Mouse (Mus musculus) neural tube, embryonic 11.5 days (tissue): ENCODE data around the gene P2ry14. TPM values are rescaled to one million over a fixed set of nuclear protein-coding genes. Genes with fewer than 3 reads are reported as not detected.
A peak's percentile ranks its signal among the peaks of the same experiment; 100 is the strongest.
"Not testable (repeated sequence)": the region's sequence is repeated elsewhere in the genome, so short reads cannot be mapped to it uniquely, and the experiment has no call there.

Experiments
- ATAC-seq: fragments of 200-750 bp; cut with Nextera tagmentation; 2 replicates; pipeline ENCODE4 v1.8.0; 2017; ENCODE audit warnings: moderate number of reproducible peaks, mild to moderate bottlenecking, moderate TSS enrichment, moderate library complexity; ENCODE audit not compliant: insufficient read depth, low FRiP score, low TSS enrichment
- DNase-seq: peaks from one replicate; pipeline ENCODE4 v3.0.0-alpha.2; 2015; ENCODE audit warnings: low spot score
- H3K27ac ChIP-seq: fragments of 300-500 bp; sonication (generic); 2 replicates; pipeline ENCODE4 v1.5.1; 2014; ENCODE audit warnings: low read depth, mild to moderate bottlenecking, low read length
- H3K27me3 ChIP-seq: fragments of 300-500 bp; sonication (generic); 2 replicates; pipeline ENCODE4 v1.6.1; 2014; ENCODE audit warnings: mild to moderate bottlenecking, low read length, mixed read lengths; ENCODE audit not compliant: control insufficient read depth, insufficient read depth
- H3K36me3 ChIP-seq: fragments of 300-500 bp; sonication (generic); 2 replicates; pipeline ENCODE4 v1.6.1; 2014; ENCODE audit warnings: mild to moderate bottlenecking, low read length, moderate library complexity, mixed read lengths; ENCODE audit not compliant: control insufficient read depth, insufficient read depth
- H3K4me1 ChIP-seq: fragments of 300-500 bp; sonication (generic); 2 replicates; pipeline ENCODE4 v1.6.1; 2014; ENCODE audit warnings: low read length, mixed read lengths; ENCODE audit not compliant: control insufficient read depth, insufficient read depth
- H3K4me2 ChIP-seq: fragments of 300-500 bp; sonication (generic); 2 replicates; pipeline ENCODE4 v1.6.1; 2014; ENCODE audit warnings: low read depth, mild to moderate bottlenecking, moderate library complexity
- H3K4me3 ChIP-seq: fragments of 300-500 bp; sonication (generic); 2 replicates; pipeline ENCODE4 v1.5.1; 2014; ENCODE audit warnings: low read depth, low read length
- H3K9ac ChIP-seq: fragments of 300-500 bp; sonication (generic); 2 replicates; pipeline ENCODE4 v1.6.1; 2014; ENCODE audit warnings: mild to moderate bottlenecking, low read length
- H3K9me3 ChIP-seq: fragments of 300-500 bp; sonication (generic); 2 replicates; pipeline ENCODE4 v1.6.1; 2016; ENCODE audit warnings: low read length; ENCODE audit not compliant: control insufficient read depth
- WGBS: fragments of 180-500 bp; shearing (Covaris S2); extraction: QIAGEN DNeasy Blood & Tissue Kit; methylation state at CpG from one replicate; pipeline ENCODE4 v1.1.7; 2014; 5-methylcytosine and 5-hydroxymethylcytosine counted together
- polyA plus RNA-seq: library from polyadenylated mRNA; unstranded; fragments of >200 nt; fragmentation: Nextera tagmentation; extraction: Ambion mirVana; gene quantifications from 2 replicates; pipeline ENCODE4 v1.2.1, GENCODE M21; 2014

The P2ry14 gene
- polyA plus RNA-seq, 1 experiment from 2014 or later = 1.9 TPM

DNA sequence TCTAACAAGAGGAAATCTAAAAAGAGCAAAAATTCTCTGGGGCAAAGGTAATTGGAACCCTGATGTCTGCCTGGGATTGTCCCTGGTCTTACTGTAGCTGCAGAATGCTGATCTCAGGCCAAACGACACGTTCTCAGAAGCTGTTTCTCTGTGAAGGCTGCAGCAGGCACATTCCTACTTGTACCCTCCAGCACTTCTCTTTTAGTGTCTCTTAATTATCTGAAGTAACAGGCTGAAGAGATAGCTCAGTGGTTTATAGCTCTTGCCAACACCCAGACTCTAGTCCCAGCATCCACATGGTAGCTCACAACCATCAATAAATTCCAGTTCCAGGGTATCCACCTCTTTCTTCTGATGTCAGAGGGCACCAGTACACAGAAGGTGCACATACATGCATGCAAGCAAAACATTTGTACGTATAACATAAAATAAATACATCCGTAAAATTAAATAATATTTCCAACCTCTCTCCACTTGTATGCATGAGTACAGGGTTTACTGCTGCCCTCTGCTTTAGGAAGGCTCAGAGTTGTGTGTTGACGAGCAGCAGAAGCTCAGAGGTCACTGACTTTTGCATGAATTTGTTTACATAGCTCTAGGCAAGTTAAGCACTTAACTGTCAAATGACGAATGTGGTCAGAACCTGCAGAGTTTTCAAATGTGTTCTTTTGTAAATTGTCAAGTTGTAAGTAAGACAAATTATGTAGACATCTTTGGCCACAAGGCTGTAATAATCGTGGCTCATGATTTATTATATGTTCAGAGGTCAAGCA, 27.4 kb downstream of the P2ry14 start:
- Histone ChIP-seq H3K27me3 (no peaks in the 10 kb centered on the region), H3K4me2 (no peak overlapping the region), H3K4me3 (no peak overlapping the region), H3K4me1 (no peaks in the 10 kb centered on the region), H3K27ac (no peak overlapping the region), H3K36me3 (no peaks in the 10 kb centered on the region), H3K9me3 (no peaks in the 10 kb centered on the region), H3K9ac (no peak overlapping the region)
- DNase-seq (no peak), ATAC-seq (no peak; the same call in 1 of the 2 replicates)
- 49% methylated on average over 7 of the region's 7 CpGs for WGBS

DNA sequence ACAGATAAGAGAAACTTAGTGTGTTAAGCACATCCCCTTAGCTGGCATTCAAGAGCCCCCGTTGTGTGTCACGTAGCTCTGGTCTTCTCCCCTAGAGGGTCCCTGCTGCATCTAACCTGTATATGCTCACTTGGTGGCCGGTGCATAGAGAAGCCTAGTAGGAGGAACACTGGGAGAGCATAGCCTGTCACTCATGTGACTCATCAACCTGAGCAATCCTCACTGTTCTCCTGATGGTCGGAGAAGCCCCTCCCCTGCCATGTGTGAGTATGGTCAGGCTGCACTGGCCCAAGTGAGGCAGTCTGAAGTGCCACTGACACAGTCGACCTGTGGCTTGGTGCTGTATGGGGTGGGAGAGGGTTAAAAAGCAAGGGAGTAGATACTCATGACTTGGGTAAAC, 28.4 kb downstream of the P2ry14 start:
- WGBS = 68% methylated on average over 5 of the region's 5 CpGs
- no peaks in the 10 kb centered on the region for H3K36me3 ChIP-seq
- ATAC-seq (no peak), DNase-seq (no peak)
- H3K9ac ChIP-seq = no peak overlapping the region
- no peak overlapping the region for H3K4me2 ChIP-seq
- no peaks in the 10 kb centered on the region for H3K27me3 ChIP-seq
- H3K9me3 ChIP-seq = no peaks in the 10 kb centered on the region
- no peaks in the 10 kb centered on the region for H3K4me1 ChIP-seq
- H3K4me3 ChIP-seq = no peak overlapping the region
- H3K27ac ChIP-seq = no peak overlapping the region

DNA sequence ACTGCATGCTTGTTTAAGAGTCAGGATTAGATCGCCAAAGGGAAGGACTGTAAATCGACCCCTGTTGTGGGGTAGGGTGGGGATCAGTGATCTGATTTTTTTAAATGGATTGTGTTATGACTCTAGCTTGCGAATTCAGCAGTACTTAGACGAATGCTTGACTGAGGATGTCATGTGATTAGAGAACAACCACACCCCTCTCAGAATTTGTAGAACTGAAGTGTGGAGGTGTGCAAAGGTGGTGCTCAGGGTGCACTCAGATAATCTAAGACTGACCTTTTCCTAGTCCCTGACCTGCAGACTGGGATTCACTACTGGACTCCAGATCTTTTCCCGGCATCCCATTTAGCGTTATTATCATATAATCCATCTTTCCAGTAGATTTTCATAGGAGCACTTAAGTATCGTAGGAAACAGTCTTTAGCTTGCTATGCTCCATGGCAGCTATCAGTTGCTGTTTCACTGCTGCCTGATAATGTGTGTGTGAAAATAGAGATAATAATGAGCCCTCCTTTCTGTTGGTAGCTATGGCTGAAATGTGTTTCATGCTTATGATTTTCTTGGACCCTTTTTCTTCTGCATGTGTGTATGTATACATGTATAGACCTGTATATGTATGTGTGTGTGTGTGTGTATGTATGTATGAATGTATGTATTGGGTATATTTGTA, 31.5 kb downstream of the P2ry14 start:
- 74% methylated on average over 7 of the region's 7 CpGs for WGBS
- Histone ChIP-seq H3K36me3 (no peaks in the 10 kb centered on the region), H3K4me1 (no peaks in the 10 kb centered on the region), H3K4me2 (no peak overlapping the region), H3K27me3 (no peaks in the 10 kb centered on the region), H3K9me3 (no peaks in the 10 kb centered on the region), H3K9ac (no peak overlapping the region), H3K27ac (no peak overlapping the region), H3K4me3 (no peak overlapping the region)
- DNase-seq (no peak), ATAC-seq (no peak)

DNA sequence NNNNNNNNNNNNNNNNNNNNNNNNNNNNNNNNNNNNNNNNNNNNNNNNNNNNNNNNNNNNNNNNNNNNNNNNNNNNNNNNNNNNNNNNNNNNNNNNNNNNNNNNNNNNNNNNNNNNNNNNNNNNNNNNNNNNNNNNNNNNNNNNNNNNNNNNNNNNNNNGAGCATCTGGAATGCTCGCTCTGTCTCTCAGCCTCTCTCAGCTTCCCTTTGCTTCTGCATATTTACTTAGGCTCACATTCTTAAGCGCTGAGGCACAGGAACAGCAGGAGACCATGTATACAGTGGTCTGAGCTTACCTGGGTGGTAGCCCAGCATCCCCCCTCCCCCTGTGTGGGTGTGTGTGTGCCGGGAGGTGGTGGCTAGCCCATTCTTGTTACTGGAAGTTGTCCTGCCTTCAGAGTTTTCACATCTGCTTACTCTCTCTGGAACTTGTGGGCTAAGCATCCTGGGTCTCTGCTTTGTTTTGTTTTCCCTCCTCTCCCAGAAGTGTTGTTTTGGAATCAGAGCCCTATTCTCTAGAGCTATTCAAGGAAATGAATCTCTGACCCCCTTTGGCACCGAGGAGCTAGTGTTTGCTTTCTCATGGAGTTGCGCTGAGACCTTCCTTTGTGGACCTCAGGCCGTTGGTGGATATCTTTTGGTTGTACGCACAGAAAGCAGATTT, 32.2 kb downstream of the P2ry14 start:
- peak; percentile 17 for DNase-seq
- Histone ChIP-seq H3K9me3 (no peaks in the 10 kb centered on the region), H3K27me3 (no peaks in the 10 kb centered on the region), H3K4me2 (no peak overlapping the region), H3K36me3 (no peaks in the 10 kb centered on the region), H3K4me3 (no peak overlapping the region), H3K27ac (no peak overlapping the region), H3K4me1 (no peaks in the 10 kb centered on the region), H3K9ac (no peak overlapping the region)
- no peak for ATAC-seq
- WGBS = 36% methylated on average over 7 of the region's 7 CpGs

DNA sequence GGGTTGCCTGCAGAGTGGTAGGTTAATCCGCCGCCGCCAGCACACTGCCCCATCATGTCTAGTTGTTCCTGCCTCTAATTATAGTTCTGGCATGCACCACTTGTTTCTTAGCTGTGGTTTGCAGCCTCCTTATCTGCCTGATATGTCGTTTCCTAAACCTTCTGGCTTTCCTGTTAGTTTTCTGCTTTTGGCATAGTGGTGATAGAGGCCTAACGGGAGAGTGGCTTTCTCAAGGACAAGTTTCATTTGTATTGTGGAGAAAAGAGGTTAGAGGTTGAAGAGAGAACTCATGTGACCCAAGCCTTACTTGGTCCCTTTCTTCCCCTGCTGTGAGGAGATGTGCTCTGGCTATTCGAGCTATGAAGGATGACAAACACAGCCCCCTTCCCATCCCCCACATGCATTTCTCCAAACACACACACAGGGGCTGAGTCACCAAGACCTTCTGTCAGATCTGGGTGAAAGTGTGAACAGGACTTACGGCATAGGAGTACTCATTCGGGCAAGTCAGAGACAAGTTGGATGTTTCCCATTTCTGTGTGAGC, 39.4 kb downstream of the P2ry14 start:
- ATAC-seq = no peak
- Histone ChIP-seq H3K27me3 (no peaks in the 10 kb centered on the region), H3K9me3 (no peaks in the 10 kb centered on the region), H3K9ac (no peak overlapping the region), H3K36me3 (no peaks in the 10 kb centered on the region), H3K4me2 (no peak overlapping the region), H3K27ac (no peak overlapping the region), H3K4me3 (no peak overlapping the region), H3K4me1 (no peaks in the 10 kb centered on the region)
- WGBS = 89% methylated on average over 8 of the region's 8 CpGs
- no peak for DNase-seq

DNA sequence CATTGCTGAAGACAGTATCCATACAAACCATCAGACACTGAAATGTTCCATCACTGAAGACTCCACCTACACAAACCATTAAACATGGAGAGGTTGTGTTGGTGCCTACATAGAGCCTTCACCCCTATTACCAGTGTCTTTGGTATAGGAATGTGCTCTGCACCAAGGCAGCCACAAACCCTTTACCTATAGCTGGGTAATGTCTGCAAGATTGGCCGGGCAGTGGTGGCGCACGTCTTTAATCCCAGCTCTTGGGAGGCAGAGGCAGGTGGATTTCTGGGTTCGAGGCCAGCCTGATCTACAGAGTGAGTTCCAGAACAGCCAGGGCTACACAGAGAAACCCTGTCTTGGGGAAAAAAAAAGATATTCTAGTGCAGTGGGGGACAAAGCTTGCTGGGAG, 40.1 kb downstream of the P2ry14 start:
- not testable (repeated sequence) for H3K4me1 ChIP-seq, H3K27ac ChIP-seq, H3K4me3 ChIP-seq, H3K36me3 ChIP-seq, H3K4me2 ChIP-seq, DNase-seq, ATAC-seq, H3K9me3 ChIP-seq, H3K27me3 ChIP-seq, H3K9ac ChIP-seq
- WGBS = 98% methylated on average over 4 of the region's 4 CpGs

DNA sequence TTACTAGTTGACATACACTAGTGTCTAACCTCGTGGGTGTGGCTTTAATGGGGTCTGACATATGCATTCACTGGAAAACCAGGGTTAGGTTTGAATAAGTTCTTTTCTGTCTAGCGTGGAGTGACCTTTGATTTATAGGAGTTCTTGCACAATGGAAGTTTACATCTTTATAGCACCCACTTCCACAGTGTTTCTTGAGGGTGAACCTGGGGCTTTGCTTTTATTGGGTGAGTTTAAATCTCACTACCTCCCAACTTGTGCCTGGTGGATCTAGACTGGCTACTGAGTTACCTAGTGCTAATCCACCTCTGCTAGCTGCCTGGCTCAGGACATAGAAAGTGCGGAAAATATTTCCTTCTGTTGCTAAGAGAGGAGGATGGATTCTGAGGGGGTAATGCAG, 41.5 kb downstream of the P2ry14 start:
- no peaks in the 10 kb centered on the region for H3K4me1 ChIP-seq
- 83% methylated on average over 3 of the region's 3 CpGs for WGBS
- no peak overlapping the region for H3K4me2 ChIP-seq
- no peak overlapping the region for H3K27ac ChIP-seq
- no peak overlapping the region for H3K9ac ChIP-seq
- no peaks in the 10 kb centered on the region for H3K9me3 ChIP-seq
- H3K36me3 ChIP-seq = no peaks in the 10 kb centered on the region
- ATAC-seq (no peak), DNase-seq (no peak)
- H3K4me3 ChIP-seq = no peak overlapping the region
- H3K27me3 ChIP-seq = no peaks in the 10 kb centered on the region

DNA sequence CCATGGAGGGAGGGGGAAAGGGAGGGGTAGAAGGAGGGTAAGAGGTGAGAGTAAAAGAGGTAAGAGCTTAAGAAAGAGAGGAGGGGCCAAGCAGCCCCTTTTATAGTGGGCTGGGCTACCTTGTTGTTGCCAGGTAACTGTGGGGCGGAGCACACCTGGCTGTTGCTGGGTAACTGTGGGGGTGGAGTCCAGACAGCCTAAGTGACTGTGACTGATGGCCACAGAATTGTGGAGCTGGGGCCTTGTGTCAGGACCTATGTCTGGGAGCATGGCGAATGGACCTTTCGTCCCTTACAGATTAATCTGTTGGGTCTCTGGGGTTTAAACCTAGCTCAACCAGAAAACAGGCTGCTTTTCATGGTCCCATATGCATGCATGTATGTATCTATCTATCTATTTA, 43.6 kb downstream of the P2ry14 start:
- H3K9me3 ChIP-seq, ATAC-seq, DNase-seq, H3K9ac ChIP-seq, H3K27ac ChIP-seq, H3K36me3 ChIP-seq, H3K27me3 ChIP-seq, H3K4me3 ChIP-seq, H3K4me1 ChIP-seq, H3K4me2 ChIP-seq: not testable (repeated sequence)
- 79% methylated on average over 3 of the region's 3 CpGs for WGBS
